Mouse (Mus musculus) bone marrow macrophage, adult 2 months (primary cell): ENCODE results near the gene Fgfr2.

Source experiments
- CTCF ChIP-seq: IDR thresholded peaks from 2 replicates; pipeline ENCODE4 v1.5.1; 2012; ENCODE audit warnings: low read depth, mild to moderate bottlenecking, low read length, moderate library complexity
- POLR2A ChIP-seq: IDR thresholded peaks from 2 replicates; pipeline ENCODE4 v1.6.1; 2012; ENCODE audit warnings: mild to moderate bottlenecking, low read depth, low read length, borderline replicate concordance

DNA sequence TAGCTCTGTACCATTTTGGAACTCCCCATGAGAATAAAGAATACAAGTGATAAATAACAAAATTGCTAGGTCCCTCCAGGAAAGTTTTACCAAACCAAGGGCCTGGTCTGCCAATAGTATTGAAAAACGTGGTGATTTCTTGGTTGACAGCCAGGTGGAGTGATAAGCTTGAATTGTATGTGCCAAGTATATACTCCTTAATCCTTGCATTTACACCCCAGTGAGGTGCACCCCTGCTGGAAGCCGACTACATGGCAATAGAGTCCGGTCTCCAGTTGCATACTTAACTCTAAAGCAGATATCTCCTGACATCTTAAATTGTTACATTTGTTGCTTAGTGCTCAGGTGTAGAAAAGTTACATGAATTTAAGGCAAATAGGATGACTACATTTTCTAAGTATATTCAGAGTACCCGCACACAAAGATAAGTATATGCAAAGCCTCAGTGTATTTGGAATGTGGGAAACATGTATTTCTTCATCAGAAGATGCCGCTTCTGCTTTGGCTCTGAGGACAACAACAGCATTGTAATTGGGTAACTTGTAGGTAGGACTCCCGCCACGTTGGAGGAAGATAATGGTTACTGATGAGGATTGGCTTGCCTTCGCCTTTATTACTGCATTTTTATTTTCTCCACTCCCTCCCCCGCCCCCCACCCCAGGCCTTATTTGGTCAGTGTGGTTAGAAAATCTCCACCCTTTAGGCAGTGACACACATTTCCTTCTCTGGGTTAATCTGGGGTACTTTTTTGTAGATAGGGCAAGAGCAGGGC, 1751.1 kb downstream of the Fgfr2 start:
- TF ChIP-seq CTCF (no peak), POLR2A (no peak)
